Mouse (Mus musculus): Measurements from ENCODE around the gene Tmem94.

DNA sequence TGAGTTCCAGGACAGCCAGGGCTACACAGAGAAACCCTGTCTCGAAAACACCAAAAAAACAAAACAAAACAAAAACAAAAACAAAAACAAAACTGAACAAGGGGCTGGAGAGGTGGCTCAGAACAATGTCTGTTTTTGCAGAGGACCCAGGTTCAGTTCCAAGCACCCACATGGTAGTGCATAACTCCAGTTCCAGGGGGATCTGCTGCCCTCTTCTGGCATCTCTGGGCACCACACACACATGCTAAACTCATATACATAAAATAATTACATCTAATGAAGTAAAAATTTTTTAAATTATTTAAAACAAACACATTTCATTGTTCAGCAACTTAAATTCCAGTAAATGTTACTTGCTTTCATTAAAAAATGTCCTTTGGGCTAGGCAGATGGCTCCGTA, 80.6 kb downstream of the Tmem94 start:
- TF ChIP-seq CTCF (IDR thresholded peaks at IDR 0.05), result 0 out of 2 replicates have a peak, but pooled peaks have one; percentile 25
- TF ChIP-seq EP300 (IDR thresholded peaks at IDR 0.05), result no peak

Measured in lung, postnatal 0 days (tissue).